Mouse (Mus musculus): ENCODE measurements around the gene Csmd2. TPM values are rescaled to one million over a fixed set of nuclear protein-coding genes. Genes with fewer than 3 reads are reported as not detected.
A peak's percentile ranks its signal among the peaks of the same experiment; 100 is the strongest.

Gene Csmd2
- polyA plus RNA-seq, 1 experiment from 2014 or later = 0.12 TPM

- no peak overlapping the region for H3K4me2 ChIP-seq
- WGBS = 60% methylated on average over 2 of the region's 2 CpGs
- H3K9me3 ChIP-seq (ENCODE audit: low read depth, low read length) = no peaks in the 10 kb centered on the region
- DNase-seq (no peak), ATAC-seq (ENCODE audit: insufficient read depth) (no peak)
- no peak overlapping the region for H3K9ac ChIP-seq
- H3K36me3 ChIP-seq (ENCODE audit: insufficient read depth) = no peaks in the 10 kb centered on the region
- H3K4me3 ChIP-seq (ENCODE audit: low read depth, low read length) = no peak overlapping the region
- TF ChIP-seq CTCF (IDR thresholded peaks at IDR 0.05; ENCODE audit: low read depth) = no peak
- H3K4me1 ChIP-seq (ENCODE audit: insufficient read depth) = no peaks in the 10 kb centered on the region
- no peaks in the 10 kb centered on the region for H3K27me3 ChIP-seq (ENCODE audit: insufficient read depth, low read length)
- no peak overlapping the region for H3K27ac ChIP-seq (ENCODE audit: low read depth)
Measured at GRCm38 (mm10) chr4:128241854-128242356, 254.2 kb downstream of the Csmd2 start.

- Histone ChIP-seq H3K36me3 (ENCODE audit: insufficient read depth) (no peaks in the 10 kb centered on the region), H3K4me1 (ENCODE audit: insufficient read depth) (no peaks in the 10 kb centered on the region), H3K27ac (ENCODE audit: low read depth) (no peak overlapping the region), H3K9ac (no peak overlapping the region), H3K4me3 (ENCODE audit: low read depth, low read length) (no peak overlapping the region), H3K9me3 (ENCODE audit: low read depth, low read length) (no peaks in the 10 kb centered on the region), H3K4me2 (no peak overlapping the region), H3K27me3 (ENCODE audit: insufficient read depth, low read length) (no peaks in the 10 kb centered on the region)
- ATAC-seq (ENCODE audit: insufficient read depth) = no peak
- no peak for TF ChIP-seq CTCF (IDR thresholded peaks at IDR 0.05; ENCODE audit: low read depth)
- 20% methylated on average over 2 of the region's 2 CpGs for WGBS
- DNase-seq = peak; percentile 77
Measured at GRCm38 (mm10) chr4:128245201-128245600, 257.5 kb downstream of the Csmd2 start.

- TF ChIP-seq CTCF (IDR thresholded peaks at IDR 0.05; ENCODE audit: low read depth) = no peak
- no peak overlapping the region for H3K4me2 ChIP-seq
- H3K36me3 ChIP-seq (ENCODE audit: insufficient read depth) = no peaks in the 10 kb centered on the region
- ATAC-seq (ENCODE audit: insufficient read depth) (no peak), DNase-seq (peak; percentile 88)
- no peaks in the 10 kb centered on the region for H3K9me3 ChIP-seq (ENCODE audit: low read depth, low read length)
- WGBS = 5% methylated on average over 5 of the region's 5 CpGs
- no peak overlapping the region for H3K4me3 ChIP-seq (ENCODE audit: low read depth, low read length)
- no peak overlapping the region for H3K27ac ChIP-seq (ENCODE audit: low read depth)
- no peak overlapping the region for H3K9ac ChIP-seq
- H3K27me3 ChIP-seq (ENCODE audit: insufficient read depth, low read length) = no peaks in the 10 kb centered on the region
- H3K4me1 ChIP-seq (ENCODE audit: insufficient read depth) = no peaks in the 10 kb centered on the region
Measured at GRCm38 (mm10) chr4:128248676-128249075, 261.0 kb downstream of the Csmd2 start.

- no peak overlapping the region for H3K4me2 ChIP-seq
- H3K9me3 ChIP-seq (ENCODE audit: low read depth, low read length) = no peaks in the 10 kb centered on the region
- WGBS = 84% methylated on average over 5 of the region's 5 CpGs
- H3K4me3 ChIP-seq (ENCODE audit: low read depth, low read length) = no peak overlapping the region
- H3K4me1 ChIP-seq (ENCODE audit: insufficient read depth) = no peaks in the 10 kb centered on the region
- H3K36me3 ChIP-seq (ENCODE audit: insufficient read depth) = no peaks in the 10 kb centered on the region
- no peak overlapping the region for H3K9ac ChIP-seq
- H3K27ac ChIP-seq (ENCODE audit: low read depth) = no peak overlapping the region
- DNase-seq (no peak), ATAC-seq (ENCODE audit: insufficient read depth) (no peak)
- no peak for TF ChIP-seq CTCF (IDR thresholded peaks at IDR 0.05; ENCODE audit: low read depth)
- H3K27me3 ChIP-seq (ENCODE audit: insufficient read depth, low read length) = no peaks in the 10 kb centered on the region
Measured at GRCm38 (mm10) chr4:128259211-128259610, 271.6 kb downstream of the Csmd2 start.

- H3K27me3 ChIP-seq (ENCODE audit: insufficient read depth, low read length) = no peaks in the 10 kb centered on the region
- peak; percentile 43 for DNase-seq
- H3K27ac ChIP-seq (ENCODE audit: low read depth) = no peak within 1 kb of the TSS
- H3K4me1 ChIP-seq (ENCODE audit: insufficient read depth) = no peaks in the 10 kb centered on the region
- H3K36me3 ChIP-seq (ENCODE audit: insufficient read depth) = no peaks in the 10 kb centered on the region
- H3K9me3 ChIP-seq (ENCODE audit: low read depth, low read length) = no peaks in the 10 kb centered on the region
- 53% methylated on average over 8 of the region's 8 CpGs for WGBS
- TF ChIP-seq CTCF (IDR thresholded peaks at IDR 0.05; ENCODE audit: low read depth) = no peak
- no peak within 1 kb of the TSS for H3K9ac ChIP-seq
- H3K4me3 ChIP-seq (ENCODE audit: low read depth, low read length) = no peak within 1 kb of the TSS
- no peak for ATAC-seq (ENCODE audit: insufficient read depth)
- H3K4me2 ChIP-seq = no peak within 1 kb of the TSS
Measured at GRCm38 (mm10) chr4:128260907-128261560, 273.4 kb downstream of the Csmd2 start, which contains the start of gene Hmgb4. TSS of gene Hmgb4 (minus strand) at chr4:128260957.

GRCm38 (mm10) chr4:128264491-128264890 lies 276.8 kb downstream of the Csmd2 start:
- Histone ChIP-seq H3K9me3 (ENCODE audit: low read depth, low read length) (no peaks in the 10 kb centered on the region), H3K36me3 (ENCODE audit: insufficient read depth) (no peaks in the 10 kb centered on the region), H3K9ac (no peak overlapping the region), H3K27me3 (ENCODE audit: insufficient read depth, low read length) (no peaks in the 10 kb centered on the region), H3K4me3 (ENCODE audit: low read depth, low read length) (no peak overlapping the region), H3K4me2 (no peak overlapping the region), H3K4me1 (ENCODE audit: insufficient read depth) (peaks cover 4% of the 10 kb centered on the region), H3K27ac (ENCODE audit: low read depth) (no peak overlapping the region)
- no peak for TF ChIP-seq CTCF (IDR thresholded peaks at IDR 0.05; ENCODE audit: low read depth)
- ATAC-seq (ENCODE audit: insufficient read depth) (peak; percentile 86), DNase-seq (peak; percentile 76)
- 57% methylated on average over 5 of the region's 5 CpGs for WGBS

GRCm38 (mm10) chr4:128265341-128265740 lies 277.7 kb downstream of the Csmd2 start:
- H3K27ac ChIP-seq (ENCODE audit: low read depth) = no peak overlapping the region
- H3K4me1 ChIP-seq (ENCODE audit: insufficient read depth) = peaks cover 4% of the 10 kb centered on the region
- ATAC-seq (ENCODE audit: insufficient read depth) (no peak), DNase-seq (peak; percentile 44)
- TF ChIP-seq CTCF (IDR thresholded peaks at IDR 0.05; ENCODE audit: low read depth) = no peak
- no peak overlapping the region for H3K9ac ChIP-seq
- no peaks in the 10 kb centered on the region for H3K9me3 ChIP-seq (ENCODE audit: low read depth, low read length)
- H3K4me2 ChIP-seq = no peak overlapping the region
- no peaks in the 10 kb centered on the region for H3K27me3 ChIP-seq (ENCODE audit: insufficient read depth, low read length)
- no peaks in the 10 kb centered on the region for H3K36me3 ChIP-seq (ENCODE audit: insufficient read depth)
- 49% methylated on average over 3 of the region's 3 CpGs for WGBS
- H3K4me3 ChIP-seq (ENCODE audit: low read depth, low read length) = no peak overlapping the region

All from lung, embryonic 14.5 days (tissue).